Mouse (Mus musculus): Measurements from ENCODE around the gene C1qb. TPM values are rescaled to one million over a fixed set of nuclear protein-coding genes. Genes with fewer than 3 reads are reported as not detected.

C1qb gene
- polyA plus RNA-seq (2012; ENCODE audit: low replicate concordance), result 355 and 456 TPM in 2 replicates

DNA sequence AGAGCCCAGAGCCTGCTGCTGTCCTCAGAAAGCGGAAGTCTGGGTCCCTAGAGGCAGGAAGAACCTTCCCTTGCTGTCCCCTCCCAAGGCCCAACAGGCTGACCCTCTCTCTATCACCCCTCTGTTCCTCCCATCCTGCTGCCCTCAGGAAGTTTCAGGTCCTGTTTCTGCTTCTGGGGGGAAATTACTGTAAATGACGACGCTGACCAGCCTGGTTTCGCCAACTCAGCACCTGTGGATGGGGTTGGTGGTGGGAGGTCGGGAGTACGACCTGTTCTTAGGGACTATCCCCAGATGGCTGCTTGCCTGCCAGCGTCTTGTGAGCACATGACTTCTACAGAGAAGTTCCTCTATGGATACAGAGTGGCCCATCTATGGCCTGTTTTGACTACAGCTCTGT lies at the start of gene C1qb:
TSS of gene C1qb (minus strand) at position 87 of the 400 bp plus-strand sequence.

GRCm38 (mm10) chr4:136898637-136899036 lies 12.7 kb upstream of the C1qb start, which contains the start of gene C1qa:
Gene C1qa (minus strand): TSS chr4:136898803.

GRCm38 (mm10) chr4:136892811-136893210 lies 6.8 kb upstream of the C1qb start, which contains the start of gene C1qc:
Gene C1qc (minus strand): TSS chr4:136893065.

DNA sequence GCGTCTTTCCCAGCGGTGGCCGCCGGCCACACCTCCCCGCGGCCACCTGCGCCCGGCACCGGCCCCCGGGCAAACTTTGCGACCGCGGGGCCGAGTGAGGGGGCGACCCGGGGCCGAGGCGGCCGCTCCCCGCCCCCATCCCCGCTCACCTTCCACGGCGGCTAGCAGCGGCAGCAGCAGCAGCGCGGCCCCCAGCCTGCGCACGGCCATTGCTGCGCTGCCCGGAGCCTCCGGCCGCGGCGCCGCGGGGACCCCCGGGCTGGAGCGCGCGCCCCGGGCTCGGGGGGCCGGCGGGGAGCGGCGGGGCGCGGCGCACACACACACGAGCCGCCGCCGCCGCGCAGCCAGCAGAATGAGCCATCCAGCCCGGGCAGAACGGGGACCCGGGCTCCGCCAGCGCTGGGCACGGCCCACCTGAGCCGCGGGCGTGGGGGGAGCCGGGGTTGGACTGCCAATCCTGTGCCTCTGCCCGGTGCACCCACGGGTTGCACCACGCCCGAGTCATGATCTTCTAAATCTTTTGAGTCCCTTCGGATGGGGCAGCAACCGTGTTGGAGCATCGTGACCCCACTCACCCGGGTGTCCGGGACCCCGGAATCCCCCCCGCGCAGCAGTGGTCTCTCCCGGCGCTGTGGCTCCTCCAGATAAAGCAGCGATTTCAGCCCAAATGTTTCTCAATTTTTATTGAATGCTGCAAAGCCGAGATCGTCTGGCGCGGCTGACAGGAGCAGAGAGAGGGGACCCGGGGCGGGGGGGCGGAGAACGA lies 50.2 kb downstream of the C1qb start, which contains the start of gene Ephb2:
TSS of gene Ephb2 (minus strand) at position 368 of the 766 bp plus-strand sequence.

Other genes starting within 250 kb of the C1qb start
- 0.10 and 0.13 TPM in 2 replicates for gene Ephb2, start 50.2 kb downstream of the C1qb start, polyA plus RNA-seq (2012; ENCODE audit: low replicate concordance)
- gene C1qc, start 6.9 kb upstream of the C1qb start, polyA plus RNA-seq (2012; ENCODE audit: low replicate concordance), result 763 and 882 TPM in 2 replicates
- gene C1qa, start 12.6 kb upstream of the C1qb start, polyA plus RNA-seq (2012; ENCODE audit: low replicate concordance), result 538 and 664 TPM in 2 replicates
- gene Epha8, start 70.6 kb upstream of the C1qb start, polyA plus RNA-seq (2012; ENCODE audit: low replicate concordance), result 0.05 and 0.42 TPM in 2 replicates
- 11.9 and 12.2 TPM in 2 replicates for gene Zbtb40, start 162.6 kb upstream of the C1qb start, polyA plus RNA-seq (2012; ENCODE audit: low replicate concordance)